Mouse (Mus musculus) E14TG2a.4 (cell line): ENCODE data around the gene Kcnh6.

ENCODE experiments used
- H3K27me3 ChIP-seq: 2 replicates; pipeline ENCODE4 v1.6.1; 2014; ENCODE audit warnings: low read length, control low read depth; ENCODE audit not compliant: insufficient read depth
- H3K36me3 ChIP-seq: 2 replicates; pipeline ENCODE4 v1.6.1; 2014; ENCODE audit warnings: low read length, control low read depth; ENCODE audit not compliant: insufficient read depth
- H3K4me1 ChIP-seq: replicated peaks from 2 replicates; pipeline ENCODE4 v1.6.1; 2014; ENCODE audit warnings: low read depth, low read length, control low read depth
- H3K4me3 ChIP-seq: replicated peaks from 2 replicates; pipeline ENCODE4 v1.5.1; 2014; ENCODE audit warnings: mild to moderate bottlenecking, low read length
- H3K9me3 ChIP-seq: 2 replicates; pipeline ENCODE4 v1.6.1; 2014; ENCODE audit warnings: low read length, control low read depth
- CTCF ChIP-seq: conservative IDR thresholded peaks from 2 replicates; pipeline ENCODE4 v1.5.1; 2014; ENCODE audit warnings: low read length
- NANOG ChIP-seq: IDR thresholded peaks from 2 replicates; pipeline ENCODE4 v1.6.1; 2014; ENCODE audit warnings: borderline replicate concordance, low read length, mixed read lengths
- POU5F1 ChIP-seq: IDR thresholded peaks from 2 replicates; pipeline ENCODE4 v1.6.1; 2014; ENCODE audit warnings: low read length, borderline replicate concordance

Kcnh6 gene

GRCm38 (mm10) chr11:106045256-106045655, 37.3 kb downstream of the Kcnh6 start:
- peaks cover 29% of the 10 kb centered on the region for H3K4me1 ChIP-seq
- no peak overlapping the region for H3K4me3 ChIP-seq
- no peaks in the 10 kb centered on the region for H3K27me3 ChIP-seq
- no peaks in the 10 kb centered on the region for H3K9me3 ChIP-seq
- TF ChIP-seq POU5F1, result no peak
- no peak for TF ChIP-seq CTCF
- no peak for TF ChIP-seq NANOG
- peaks cover 43% of the 10 kb centered on the region for H3K36me3 ChIP-seq

GRCm38 (mm10) chr11:106045780-106046179, 37.9 kb downstream of the Kcnh6 start:
- TF ChIP-seq CTCF (no peak), NANOG (no peak), POU5F1 (no peak)
- Histone ChIP-seq H3K27me3 (no peaks in the 10 kb centered on the region), H3K9me3 (no peaks in the 10 kb centered on the region), H3K4me1 (peaks cover 27% of the 10 kb centered on the region), H3K36me3 (peaks cover 48% of the 10 kb centered on the region), H3K4me3 (no peak overlapping the region)

GRCm38 (mm10) chr11:106046584-106046983, 38.7 kb downstream of the Kcnh6 start:
- TF ChIP-seq CTCF, result no peak
- no peak for TF ChIP-seq NANOG
- no peak for TF ChIP-seq POU5F1
- peaks cover 56% of the 10 kb centered on the region for H3K36me3 ChIP-seq
- peaks cover 27% of the 10 kb centered on the region for H3K4me1 ChIP-seq
- H3K4me3 ChIP-seq, result no peak overlapping the region
- H3K9me3 ChIP-seq, result no peaks in the 10 kb centered on the region
- H3K27me3 ChIP-seq, result no peaks in the 10 kb centered on the region

- no peaks in the 10 kb centered on the region for H3K9me3 ChIP-seq
- no peaks in the 10 kb centered on the region for H3K27me3 ChIP-seq
Measured at GRCm38 (mm10) chr11:106053921-106054320, 46.0 kb downstream of the Kcnh6 start.

GRCm38 (mm10) chr11:106054600-106054999, 46.7 kb downstream of the Kcnh6 start:
- Histone ChIP-seq H3K4me3 (no peak overlapping the region), H3K4me1 (peaks cover 13% of the 10 kb centered on the region), H3K36me3 (peaks cover 100% of the 10 kb centered on the region), H3K27me3 (no peaks in the 10 kb centered on the region), H3K9me3 (no peaks in the 10 kb centered on the region)
- TF ChIP-seq CTCF, result no peak
- no peak for TF ChIP-seq POU5F1
- no peak for TF ChIP-seq NANOG

More at GRCm38 (mm10) chr11:106053921-106054320, 46.0 kb downstream of the Kcnh6 start:
- TF ChIP-seq CTCF, result no peak
- no peak for TF ChIP-seq POU5F1
- no peak for TF ChIP-seq NANOG
- Histone ChIP-seq H3K4me1 (peaks cover 17% of the 10 kb centered on the region), H3K36me3 (peaks cover 100% of the 10 kb centered on the region), H3K4me3 (no peak overlapping the region)

GRCm38 (mm10) chr11:106055341-106055740, 47.4 kb downstream of the Kcnh6 start:
- Histone ChIP-seq H3K4me1 (peaks cover 13% of the 10 kb centered on the region), H3K27me3 (no peaks in the 10 kb centered on the region), H3K4me3 (no peak overlapping the region), H3K36me3 (peaks cover 99% of the 10 kb centered on the region), H3K9me3 (no peaks in the 10 kb centered on the region)
- TF ChIP-seq CTCF (no peak), NANOG (no peak), POU5F1 (no peak)

- Histone ChIP-seq H3K27me3 (no peaks in the 10 kb centered on the region), H3K4me3 (no peak overlapping the region), H3K9me3 (no peaks in the 10 kb centered on the region), H3K36me3 (peaks cover 83% of the 10 kb centered on the region), H3K4me1 (peaks cover 13% of the 10 kb centered on the region)
- TF ChIP-seq CTCF (no peak), POU5F1 (no peak), NANOG (no peak)
Measured at GRCm38 (mm10) chr11:106056819-106057491, 49.0 kb downstream of the Kcnh6 start.

- H3K36me3 ChIP-seq, result peaks cover 72% of the 10 kb centered on the region
- no peak overlapping the region for H3K4me3 ChIP-seq
- H3K27me3 ChIP-seq, result no peaks in the 10 kb centered on the region
- peaks cover 13% of the 10 kb centered on the region for H3K4me1 ChIP-seq
- H3K9me3 ChIP-seq, result no peaks in the 10 kb centered on the region
- TF ChIP-seq NANOG (no peak), POU5F1 (no peak), CTCF (no peak)
Measured at GRCm38 (mm10) chr11:106058020-106058419, 50.1 kb downstream of the Kcnh6 start.

GRCm38 (mm10) chr11:106060549-106060948, 52.6 kb downstream of the Kcnh6 start:
- Histone ChIP-seq H3K36me3 (peaks cover 47% of the 10 kb centered on the region), H3K4me3 (no peak overlapping the region), H3K27me3 (no peaks in the 10 kb centered on the region), H3K4me1 (peaks cover 17% of the 10 kb centered on the region), H3K9me3 (no peaks in the 10 kb centered on the region)
- TF ChIP-seq POU5F1, result no peak

- Histone ChIP-seq H3K4me1 (peaks cover 18% of the 10 kb centered on the region), H3K27me3 (no peaks in the 10 kb centered on the region), H3K4me3 (no peak overlapping the region), H3K36me3 (peaks cover 39% of the 10 kb centered on the region), H3K9me3 (no peaks in the 10 kb centered on the region)
- TF ChIP-seq NANOG (no peak), POU5F1 (no peak), CTCF (no peak)
Measured at GRCm38 (mm10) chr11:106061311-106061710, 53.4 kb downstream of the Kcnh6 start.
